Mouse (Mus musculus) natural killer cell, adult 2 months (primary cell): ENCODE measurements around the gene Maml3.

Experiments
- DNase-seq, 2 experiments: peaks; one replicate each; pipeline ENCODE4 v3.0.0; 2022; ENCODE audit warnings: low spot score in 2 of 2

Maml3 gene

GRCm38 (mm10) chr3:51713233-51713632 lies 391.6 kb downstream of the Maml3 start:
- no peak for DNase-seq

DNA sequence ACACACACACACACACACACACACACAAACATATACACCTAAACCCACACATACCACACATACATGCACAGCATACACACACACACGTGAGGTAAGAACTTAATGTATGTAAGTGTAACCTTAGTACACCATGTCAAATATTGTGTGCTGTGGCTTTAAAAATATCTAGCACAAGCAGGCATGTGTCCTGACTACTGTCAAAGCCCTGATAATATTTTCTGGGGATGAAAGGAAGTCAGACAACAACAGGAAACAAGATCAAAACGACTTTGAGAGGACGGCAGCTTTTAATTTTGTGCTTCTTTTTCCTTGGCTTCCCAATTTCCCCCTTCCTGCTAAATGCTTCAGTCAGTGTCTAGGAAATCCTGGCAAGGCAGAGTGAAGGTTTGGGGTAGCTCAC lies 392.5 kb downstream of the Maml3 start:
- no peak for DNase-seq

DNA sequence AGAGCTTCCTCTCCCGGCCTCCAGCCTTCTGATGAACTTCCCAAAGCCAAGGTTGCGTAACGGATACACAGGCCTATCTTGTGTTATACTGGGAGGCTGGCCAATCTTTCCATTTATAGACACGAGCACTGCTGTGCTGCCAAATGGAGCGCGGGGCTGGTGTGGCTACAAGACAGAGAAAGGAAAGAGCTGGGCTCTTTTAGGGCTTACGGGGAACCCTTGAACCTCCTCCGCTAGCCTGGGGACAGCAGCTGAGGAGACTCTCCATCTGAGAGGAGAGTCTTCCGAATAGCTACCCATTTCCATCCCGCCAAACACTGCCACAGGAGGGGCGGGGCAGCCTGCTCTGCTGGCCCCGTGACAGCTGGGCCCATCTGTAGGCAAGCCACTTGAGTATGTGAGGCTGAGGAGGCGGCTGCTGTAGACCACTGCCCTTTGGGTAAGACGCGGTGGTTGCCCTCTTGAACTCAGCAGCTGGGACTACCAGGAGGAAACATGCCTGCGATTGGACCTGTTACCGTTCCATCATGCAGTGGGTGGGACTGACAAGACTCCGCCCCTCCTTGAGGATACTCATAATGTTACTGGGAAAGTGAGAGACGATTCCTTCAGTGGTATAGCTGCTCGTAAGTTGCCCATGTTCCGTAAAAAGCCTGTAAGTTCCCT lies 396.0 kb downstream of the Maml3 start:
- peak; percentile 38 to 43 for DNase-seq

- no peak for DNase-seq
Observed at GRCm38 (mm10) chr3:51708375-51708745, 396.5 kb downstream of the Maml3 start.

DNA sequence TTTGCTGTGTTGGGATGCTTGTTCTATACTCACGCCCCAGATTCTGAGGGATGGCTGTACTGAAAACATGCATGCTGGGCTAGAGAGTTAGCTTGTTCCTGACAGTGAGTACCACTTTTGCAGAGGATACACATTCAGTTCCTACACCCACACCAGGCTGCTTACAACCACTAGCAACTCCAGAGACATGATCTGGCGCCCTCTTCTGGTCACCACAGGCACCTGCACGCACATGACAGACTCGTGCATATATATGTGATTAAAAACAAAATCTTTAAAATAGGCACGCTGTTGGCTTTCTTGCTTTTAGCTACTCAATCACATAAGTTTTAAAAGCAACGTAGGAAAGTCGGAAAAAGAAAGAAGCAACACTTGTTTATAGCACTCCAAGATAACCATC lies 399.7 kb downstream of the Maml3 start:
- peak in 1 of 2 experiments; percentile 15 for DNase-seq

DNA sequence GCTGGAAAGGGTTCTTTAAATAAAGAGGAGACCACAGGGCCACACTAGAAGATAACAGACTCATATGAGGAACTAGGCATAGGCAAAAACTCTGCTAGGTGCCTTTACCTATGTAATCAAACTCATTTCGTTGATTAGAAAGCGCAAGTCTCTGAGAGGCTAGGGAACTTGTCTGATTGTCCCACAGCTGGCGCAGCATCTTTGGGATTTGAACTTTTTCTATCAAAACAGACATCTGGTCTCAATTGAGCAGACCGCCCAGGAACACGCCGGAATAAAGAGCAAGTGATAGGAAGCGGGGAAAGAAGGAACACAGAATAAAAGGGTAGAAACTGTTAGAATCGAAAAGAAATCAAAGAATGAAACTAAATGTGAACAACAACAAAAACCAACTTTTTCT lies 401.4 kb downstream of the Maml3 start:
- DNase-seq: no peak

GRCm38 (mm10) chr3:51702701-51703286 lies 402.1 kb downstream of the Maml3 start:
- DNase-seq: no peak

- no peak for DNase-seq
Observed at GRCm38 (mm10) chr3:51701950-51702349, 402.9 kb downstream of the Maml3 start.

DNA sequence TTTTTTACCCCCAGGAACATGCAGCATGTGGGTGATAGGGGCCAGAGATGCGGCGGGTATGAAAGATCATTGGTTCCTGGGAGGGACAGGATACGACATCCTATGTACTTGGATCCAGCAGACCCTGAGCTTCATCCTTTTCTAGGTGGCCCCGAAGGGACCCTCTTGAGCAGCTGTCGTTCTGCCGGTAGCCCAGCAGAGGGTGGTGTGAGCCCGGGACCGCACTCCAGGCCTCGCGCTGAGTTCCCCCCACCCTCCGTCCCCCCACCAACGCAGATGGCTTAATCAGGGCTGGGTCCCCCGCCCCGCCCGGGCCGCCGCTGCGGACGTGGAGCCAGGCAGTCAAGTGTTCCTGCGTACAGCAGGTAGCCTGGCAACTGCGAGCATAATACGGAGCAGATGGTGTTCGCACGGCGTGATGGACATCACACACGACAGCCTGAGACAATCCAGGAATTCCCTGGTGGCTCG lies 403.6 kb downstream of the Maml3 start:
- peak; percentile 34 to 56 for DNase-seq

DNA sequence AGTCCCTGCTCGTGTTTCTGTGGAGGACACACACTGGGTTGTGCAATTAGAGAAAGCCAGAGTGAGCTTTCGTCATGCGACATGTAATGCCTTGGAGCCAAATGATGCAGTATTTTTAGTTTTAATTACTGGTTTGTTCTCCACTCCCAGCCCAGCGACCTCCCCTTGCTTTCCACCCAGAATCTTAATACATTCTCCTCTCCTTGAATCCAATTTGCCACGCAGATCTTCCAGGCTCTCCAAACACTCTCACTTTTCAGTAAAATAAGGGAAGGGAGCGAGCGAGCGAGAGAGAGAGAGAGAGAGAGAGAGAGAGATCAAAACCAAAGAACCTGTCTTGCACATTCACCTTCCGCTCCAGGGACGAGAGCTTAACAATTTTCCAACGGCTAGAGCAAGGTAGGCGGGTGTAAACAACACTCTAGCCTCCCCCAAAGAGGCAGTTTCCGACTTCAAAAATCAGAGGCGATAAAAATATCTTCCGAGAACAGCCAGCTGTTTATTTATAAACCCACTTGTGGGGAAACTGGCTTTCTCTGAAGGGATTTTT lies 404.1 kb downstream of the Maml3 start:
- DNase-seq: no peak

DNA sequence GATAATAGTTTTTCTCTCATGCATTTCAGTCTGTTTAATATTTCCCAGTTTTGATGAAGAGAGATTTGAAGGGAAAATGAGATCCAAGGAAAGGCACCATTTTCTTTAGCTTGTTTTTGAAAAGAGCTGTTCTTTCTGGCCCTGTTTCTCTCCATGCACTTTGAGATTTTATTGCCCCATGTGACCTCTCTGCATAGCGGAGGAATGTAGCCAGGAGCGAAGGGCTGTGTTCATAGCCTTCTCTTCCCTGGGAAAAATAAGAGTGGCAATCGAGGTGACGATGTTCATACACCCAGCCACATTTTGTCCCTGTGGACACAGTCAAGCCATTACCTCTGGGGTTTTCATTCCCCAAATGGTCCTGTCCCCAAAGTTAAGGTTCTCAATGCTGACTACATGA lies 404.8 kb downstream of the Maml3 start:
- DNase-seq: no peak

- no peak for DNase-seq
Observed at GRCm38 (mm10) chr3:51697931-51698330, 406.9 kb downstream of the Maml3 start.

- no peak for DNase-seq
Observed at GRCm38 (mm10) chr3:51695713-51696112, 409.2 kb downstream of the Maml3 start.

DNA sequence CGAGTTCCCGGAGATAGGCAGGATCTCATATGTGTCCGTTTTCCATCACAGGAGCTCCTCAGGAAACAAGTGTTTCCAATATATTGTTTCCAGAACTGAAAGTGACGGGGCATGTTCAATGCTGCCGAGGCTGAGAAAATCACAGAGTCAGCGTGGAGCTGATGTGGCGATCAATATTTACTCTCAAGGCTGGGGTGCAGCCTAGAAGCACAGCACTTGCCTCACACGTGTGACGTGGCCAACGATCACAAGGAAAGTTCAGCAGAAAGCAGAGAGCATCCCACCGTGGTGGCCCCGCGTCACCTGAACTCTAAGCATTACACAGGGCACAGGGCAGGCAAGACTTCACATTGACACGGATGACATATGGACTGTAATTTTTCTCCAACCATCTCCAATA lies 410.3 kb downstream of the Maml3 start:
- DNase-seq: no peak

GRCm38 (mm10) chr3:51693196-51693595 lies 411.7 kb downstream of the Maml3 start:
- no peak for DNase-seq

GRCm38 (mm10) chr3:51688725-51689124 lies 416.2 kb downstream of the Maml3 start:
- no peak for DNase-seq

DNA sequence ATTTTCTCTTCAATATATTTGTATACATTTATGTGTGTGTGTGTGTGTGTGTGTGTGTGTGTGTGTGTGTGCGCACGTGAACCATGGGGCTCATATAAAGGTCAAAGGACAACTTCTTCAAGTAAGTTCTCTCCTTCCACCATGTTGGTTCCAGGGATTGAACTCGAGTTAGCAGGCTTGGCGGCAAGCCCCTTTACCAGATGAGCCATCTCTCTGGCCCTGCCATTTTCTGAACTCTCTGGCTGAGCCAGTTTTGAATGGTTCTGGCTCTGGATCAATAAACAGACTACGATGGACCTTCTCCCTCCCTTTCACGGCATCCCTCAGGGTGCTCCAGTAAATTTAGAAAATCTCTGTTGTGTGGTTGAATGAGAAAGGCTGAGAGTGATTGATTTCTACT lies 418.1 kb downstream of the Maml3 start:
- DNase-seq: no peak

DNA sequence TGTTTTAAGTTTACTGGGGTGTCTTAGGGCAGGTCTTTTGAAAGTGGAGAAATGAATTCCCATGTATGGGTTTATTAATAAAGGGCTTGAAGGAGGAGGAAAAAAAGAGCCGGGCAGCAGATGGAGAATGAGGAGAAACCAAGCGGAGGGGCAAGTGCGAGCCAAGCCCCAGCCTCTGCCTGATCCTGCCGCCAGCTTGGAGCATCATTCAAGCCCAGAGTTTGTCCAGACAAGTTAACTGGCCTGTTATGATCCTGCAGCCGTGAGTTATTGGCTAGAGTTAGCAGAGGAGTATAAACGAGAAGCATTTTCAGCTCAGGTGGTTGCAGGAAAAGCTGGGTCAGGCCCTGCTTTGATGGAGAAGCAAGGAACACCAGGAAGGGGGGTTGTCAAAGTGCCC lies 418.6 kb downstream of the Maml3 start:
- DNase-seq: no peak

DNA sequence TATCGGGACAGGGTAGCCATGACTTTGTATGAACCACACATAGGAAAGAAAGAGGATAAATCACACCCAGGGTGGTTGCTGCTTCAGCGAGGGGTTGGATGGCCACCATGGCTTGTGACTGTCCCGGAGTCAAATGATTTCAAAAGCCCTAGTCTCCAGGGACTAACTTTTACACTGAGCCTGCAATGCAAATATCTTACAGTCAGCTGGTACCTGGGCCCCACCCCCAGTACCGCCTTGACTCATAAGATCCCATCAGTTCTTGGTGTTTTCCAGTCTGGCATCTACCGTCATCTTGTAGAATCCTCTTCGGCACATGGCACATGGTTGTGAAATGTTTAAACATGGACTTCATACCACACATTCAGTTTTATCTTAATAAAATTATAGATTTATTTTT lies 419.3 kb downstream of the Maml3 start:
- DNase-seq: no peak

GRCm38 (mm10) chr3:51674963-51675362 lies 429.9 kb downstream of the Maml3 start:
- DNase-seq: no peak

- peak in 1 of 2 experiments; percentile 21 for DNase-seq
Observed at GRCm38 (mm10) chr3:51673408-51674086, 431.3 kb downstream of the Maml3 start.

- DNase-seq: no peak
Observed at GRCm38 (mm10) chr3:51672631-51673030, 432.2 kb downstream of the Maml3 start.

- no peak for DNase-seq
Observed at GRCm38 (mm10) chr3:51671071-51671469, 433.8 kb downstream of the Maml3 start.
